Mouse (Mus musculus) limb, embryonic 13.5 days (tissue): ENCODE data around the gene Traf7. TPM values are rescaled to one million over a fixed set of nuclear protein-coding genes. Genes with fewer than 3 reads are reported as not detected.

Experiments
- ATAC-seq: fragments of 200-750 bp; cut with Nextera tagmentation; 2 replicates; pipeline ENCODE4 v1.8.0; 2017; ENCODE audit warnings: low read depth, moderate number of reproducible peaks, moderate TSS enrichment; ENCODE audit not compliant: low FRiP score
- H3K27ac ChIP-seq: fragments of 300-500 bp; sonication (generic); 2 replicates; pipeline ENCODE4 v1.5.1; 2015; ENCODE audit warnings: inconsistent platforms, mild to moderate bottlenecking, moderate library complexity
- H3K27me3 ChIP-seq: fragments of 300-500 bp; sonication (generic); 2 replicates; pipeline ENCODE4 v1.6.1; 2015; ENCODE audit warnings: mild to moderate bottlenecking, inconsistent platforms
- H3K36me3 ChIP-seq: fragments of 300-500 bp; sonication (generic); 2 replicates; pipeline ENCODE4 v1.6.1; 2015; ENCODE audit warnings: inconsistent platforms, mild to moderate bottlenecking, moderate library complexity
- H3K4me1 ChIP-seq: fragments of 300-500 bp; sonication (generic); 2 replicates; pipeline ENCODE4 v1.6.1; 2015; ENCODE audit warnings: inconsistent platforms
- H3K4me2 ChIP-seq: fragments of 300-500 bp; sonication (generic); replicated peaks from 2 replicates; pipeline ENCODE4 v1.6.1; 2015; ENCODE audit warnings: inconsistent platforms, mild to moderate bottlenecking, moderate library complexity
- H3K4me3 ChIP-seq: fragments of 300-500 bp; sonication (generic); 2 replicates; pipeline ENCODE4 v1.5.1; 2015; ENCODE audit warnings: moderate library complexity, mild to moderate bottlenecking, inconsistent platforms
- H3K9ac ChIP-seq: fragments of 300-500 bp; sonication (generic); 2 replicates; pipeline ENCODE4 v1.6.1; 2015; ENCODE audit warnings: mild to moderate bottlenecking, inconsistent platforms
- H3K9me3 ChIP-seq: fragments of 300-500 bp; sonication (generic); 2 replicates; pipeline ENCODE4 v1.6.1; 2016; ENCODE audit warnings: inconsistent platforms
- WGBS: fragments of 180-500 bp; shearing (Covaris S2); methylation state at CpG from one replicate; pipeline ENCODE4 v1.1.7; 2015; 5-methylcytosine and 5-hydroxymethylcytosine counted together
- polyA plus RNA-seq: library from polyadenylated mRNA; unstranded; fragments of >200 nt; fragmentation: Nextera tagmentation; extraction: Ambion mirVana; gene quantifications from 2 replicates; pipeline ENCODE4 v1.2.1, GENCODE M21; 2015

Gene Traf7
- polyA plus RNA-seq, 1 experiment from 2014 or later: 103 TPM

DNA sequence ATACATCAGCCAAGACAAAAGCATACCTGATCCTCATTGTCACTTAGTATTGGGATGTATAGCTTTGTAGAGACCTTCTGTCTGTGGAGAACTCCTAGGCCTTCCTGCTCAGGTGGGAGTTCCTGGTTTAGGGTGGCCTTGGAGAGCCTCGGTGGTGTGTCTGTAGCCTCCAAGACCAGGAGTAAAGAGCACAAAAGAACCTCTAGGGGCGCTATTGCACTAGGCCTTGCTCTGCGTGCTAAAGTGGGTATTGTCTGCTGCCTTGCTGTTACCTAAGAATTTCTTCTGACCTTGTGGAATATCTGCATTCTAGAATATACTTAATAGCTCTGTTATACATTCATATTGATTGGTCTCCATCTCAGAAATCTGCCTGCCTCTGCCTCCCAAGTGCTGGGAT is 12.6 kb upstream of the Traf7 start:
- Histone ChIP-seq H3K27me3 (peaks cover 6% of the 10 kb centered on the region; the same call in 1 of the 2 replicates), H3K27ac (no peak overlapping the region), H3K4me2 (no peak overlapping the region), H3K36me3 (no peaks in the 10 kb centered on the region), H3K9ac (no peak overlapping the region), H3K4me1 (peaks cover 18% of the 10 kb centered on the region), H3K9me3 (no peaks in the 10 kb centered on the region), H3K4me3 (no peak overlapping the region)
- no peak for ATAC-seq
- WGBS: 10% methylated on average over 3 of the region's 3 CpGs

DNA sequence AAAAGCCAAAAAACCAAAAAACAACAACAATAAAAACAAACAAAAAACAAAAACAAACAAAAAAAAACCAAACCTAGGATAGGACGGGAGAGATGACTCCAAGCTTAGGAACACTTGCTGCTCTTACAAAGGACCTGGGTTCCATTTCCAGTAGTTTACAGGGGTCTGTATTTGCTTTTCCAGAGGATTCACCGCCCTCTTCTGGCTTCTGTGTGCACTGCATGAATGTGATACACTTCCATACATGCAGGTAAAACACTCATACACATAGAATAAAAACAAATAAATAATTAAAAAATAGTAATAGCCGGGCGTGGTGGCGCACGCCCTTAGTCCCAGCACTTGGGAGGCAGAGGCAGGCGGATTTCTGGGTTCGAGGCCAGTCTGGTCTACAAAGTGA is 11.2 kb upstream of the Traf7 start:
- WGBS: 67% methylated on average over 8 of the region's 8 CpGs
- Histone ChIP-seq H3K36me3 (no peaks in the 10 kb centered on the region), H3K4me1 (peaks cover 18% of the 10 kb centered on the region), H3K9me3 (no peaks in the 10 kb centered on the region), H3K4me3 (no peak overlapping the region), H3K27ac (no peak overlapping the region), H3K4me2 (no peak overlapping the region), H3K27me3 (no peaks in the 10 kb centered on the region), H3K9ac (no peak overlapping the region)
- no peak for ATAC-seq

DNA sequence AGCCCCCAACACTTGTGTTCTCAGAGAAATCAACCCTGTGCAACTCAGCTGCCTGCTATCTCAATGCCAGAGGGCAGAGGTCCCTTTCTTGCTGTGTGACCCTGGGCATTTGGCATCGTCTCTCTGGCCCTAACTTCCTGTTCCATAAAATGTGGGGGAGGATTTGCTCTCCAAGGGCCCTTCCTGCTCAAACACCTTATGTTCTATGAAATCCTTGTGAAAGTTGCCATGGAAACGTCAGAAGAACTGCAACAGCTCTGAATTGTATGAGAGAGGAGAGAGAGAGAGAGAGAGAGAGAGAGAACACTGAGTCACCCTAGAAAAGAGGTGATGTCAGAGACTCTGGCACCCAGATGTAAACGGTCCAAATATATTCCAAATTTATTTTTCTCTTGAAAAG is 9.8 kb upstream of the Traf7 start:
- Histone ChIP-seq H3K27ac (peak overlapping the region; percentile 67), H3K4me2 (no peak overlapping the region), H3K4me1 (peaks cover 30% of the 10 kb centered on the region), H3K27me3 (no peaks in the 10 kb centered on the region), H3K9ac (peak overlapping the region; percentile 4; the same call in 1 of the 2 replicates), H3K36me3 (no peaks in the 10 kb centered on the region), H3K4me3 (no peak overlapping the region), H3K9me3 (no peaks in the 10 kb centered on the region)
- 33% methylated on average over 3 of the region's 3 CpGs for WGBS
- ATAC-seq: no peak

DNA sequence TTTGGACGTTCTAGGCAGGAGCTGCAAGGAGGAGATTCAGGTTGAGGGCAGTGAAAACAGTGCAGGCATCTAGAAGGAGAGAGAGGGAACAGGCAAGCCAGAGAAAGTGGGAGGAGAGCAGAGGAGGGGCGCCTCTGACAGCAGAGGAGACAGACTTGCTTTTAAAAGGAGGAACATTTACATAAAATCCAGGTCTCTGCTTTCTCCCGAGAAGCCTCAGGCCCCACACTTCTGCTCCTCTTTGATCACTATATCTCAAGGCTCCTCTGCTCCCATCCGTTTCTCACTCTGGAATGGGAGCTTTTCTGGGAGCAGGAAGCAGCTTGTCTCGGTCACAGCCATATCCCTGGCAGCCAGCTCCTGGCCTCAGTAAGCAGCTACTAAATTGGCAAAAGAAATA is 7.6 kb upstream of the Traf7 start:
- Histone ChIP-seq H3K9ac (peak overlapping the region; percentile 13; the same call in 1 of the 2 replicates), H3K27me3 (no peaks in the 10 kb centered on the region), H3K4me2 (no peak overlapping the region), H3K27ac (no peak overlapping the region), H3K4me1 (peaks cover 52% of the 10 kb centered on the region), H3K36me3 (peaks cover 7% of the 10 kb centered on the region), H3K9me3 (no peaks in the 10 kb centered on the region), H3K4me3 (no peak overlapping the region)
- no peak for ATAC-seq
- 38% methylated on average over 5 of the region's 5 CpGs for WGBS

DNA sequence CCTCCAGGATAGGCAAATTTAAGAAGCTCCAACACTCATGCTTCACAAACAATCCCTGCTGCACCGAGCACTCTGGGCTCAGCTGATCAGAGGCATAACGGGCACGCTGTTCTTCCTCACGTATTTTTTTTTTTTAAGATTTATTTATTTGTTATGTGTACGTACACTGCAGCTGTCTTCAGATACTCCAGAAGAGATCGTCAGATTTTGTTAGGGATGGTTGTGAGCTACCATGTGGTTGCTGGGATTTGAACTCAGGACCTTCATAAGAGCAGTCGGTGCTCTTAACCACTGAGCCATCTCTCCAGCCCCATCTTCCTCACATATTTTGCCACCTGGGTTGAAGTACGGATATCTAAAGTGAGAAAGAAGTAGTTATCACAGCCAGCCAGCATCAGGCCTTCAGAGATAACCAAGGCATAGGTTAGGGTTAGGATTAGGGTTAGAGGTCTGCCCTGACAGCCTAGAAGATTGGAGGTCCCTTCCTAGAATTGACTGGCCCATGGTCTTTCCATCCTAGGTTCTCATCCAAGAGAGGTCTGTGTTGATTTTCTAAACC is 6.5 kb upstream of the Traf7 start, which contains the start of gene Rab26:
Gene Rab26, minus strand, starts transcription at position 51 of the 559 bp plus-strand sequence.
- no peaks in the 10 kb centered on the region for H3K27me3 ChIP-seq
- H3K27ac ChIP-seq: no peak within 1 kb of the TSS
- H3K4me2 ChIP-seq: peak within 1 kb of the TSS; percentile 74
- peak within 1 kb of the TSS; percentile 43 for H3K4me3 ChIP-seq
- H3K4me1 ChIP-seq: peaks cover 63% of the 10 kb centered on the region
- peak within 1 kb of the TSS; percentile 67 for H3K9ac ChIP-seq
- ATAC-seq: no peak
- peaks cover 18% of the 10 kb centered on the region for H3K36me3 ChIP-seq
- 93% methylated on average over 8 of the region's 8 CpGs for WGBS
- no peaks in the 10 kb centered on the region for H3K9me3 ChIP-seq

DNA sequence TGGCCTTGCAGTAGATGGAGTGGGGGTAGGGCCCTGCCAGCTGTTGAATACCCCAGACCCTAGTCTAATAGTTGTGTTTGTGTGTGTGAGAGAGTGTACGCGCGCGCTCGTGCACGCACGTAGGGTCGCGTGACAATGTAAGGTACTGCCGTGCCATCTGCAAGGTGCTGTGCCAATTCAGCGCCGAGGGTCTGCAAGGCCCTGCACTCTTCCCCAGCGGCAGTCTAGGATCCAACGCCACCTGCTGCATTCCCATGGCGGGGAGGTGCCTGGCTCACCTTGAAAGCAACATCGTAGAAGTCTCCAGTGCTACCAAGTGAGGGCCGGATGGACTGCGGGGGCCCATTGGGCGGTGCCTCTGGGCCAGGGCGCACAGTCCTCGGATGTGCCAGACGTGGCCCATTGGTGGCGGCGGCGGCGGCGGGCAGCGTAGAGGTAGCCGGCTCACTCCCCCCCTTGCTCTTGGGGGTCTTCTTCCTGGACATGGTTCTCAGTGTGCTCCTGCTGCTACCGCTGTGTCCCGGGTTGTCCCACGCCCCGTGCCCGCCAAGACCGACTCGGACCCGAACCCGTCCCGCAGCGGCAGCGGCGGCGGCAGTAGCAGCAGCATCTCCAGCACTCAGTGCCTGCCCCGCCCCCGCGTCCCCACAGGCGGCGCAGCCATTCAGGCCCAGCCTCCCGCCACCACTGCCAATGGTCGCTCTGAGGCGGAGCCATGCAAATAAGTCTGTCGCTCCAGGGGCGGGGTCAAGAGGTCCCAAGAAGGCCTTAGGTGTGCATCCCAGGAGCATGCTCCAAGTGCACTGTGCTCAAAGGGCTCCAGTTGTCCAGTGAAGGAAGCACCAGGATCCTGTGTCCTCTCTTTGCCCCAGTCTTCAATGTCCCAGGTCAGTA is 5.6 kb upstream of the Traf7 start:
- H3K4me1 ChIP-seq: peaks cover 68% of the 10 kb centered on the region
- H3K4me2 ChIP-seq: peak overlapping the region; percentile 74
- peak overlapping the region; percentile 67 for H3K9ac ChIP-seq
- H3K4me3 ChIP-seq: peak overlapping the region; percentile 43
- no peak overlapping the region for H3K27ac ChIP-seq
- H3K27me3 ChIP-seq: no peaks in the 10 kb centered on the region
- H3K9me3 ChIP-seq: no peaks in the 10 kb centered on the region
- H3K36me3 ChIP-seq: peaks cover 20% of the 10 kb centered on the region
- WGBS: 8% methylated on average over 53 of the region's 53 CpGs
- ATAC-seq: peak; percentile 57

DNA sequence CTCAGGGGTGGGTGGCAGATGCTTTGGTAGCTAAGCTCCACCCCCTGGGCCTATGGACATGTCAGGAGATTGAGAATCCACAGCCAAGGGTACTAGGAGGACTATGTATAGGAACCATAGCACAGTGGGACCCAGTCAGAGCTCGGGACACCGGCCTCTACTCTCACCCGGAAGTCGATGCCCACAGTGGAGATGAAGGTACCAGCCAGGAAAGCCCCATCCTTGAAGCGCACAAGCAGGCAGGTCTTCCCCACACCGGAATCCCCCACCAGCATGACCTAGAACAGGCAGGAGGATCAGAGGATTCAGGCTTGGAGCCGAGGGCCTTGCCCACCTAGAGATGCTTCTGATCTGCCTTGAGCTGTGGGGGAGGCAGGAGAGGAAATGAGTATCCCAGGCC is 4.3 kb upstream of the Traf7 start:
- Histone ChIP-seq H3K4me2 (no peak overlapping the region), H3K27ac (no peak overlapping the region), H3K9ac (peak overlapping the region; percentile 67; the same call in 1 of the 2 replicates), H3K4me1 (peaks cover 57% of the 10 kb centered on the region), H3K9me3 (no peaks in the 10 kb centered on the region), H3K36me3 (peaks cover 20% of the 10 kb centered on the region), H3K4me3 (no peak overlapping the region), H3K27me3 (no peaks in the 10 kb centered on the region)
- WGBS: 70% methylated on average over 7 of the region's 7 CpGs
- ATAC-seq: no peak

DNA sequence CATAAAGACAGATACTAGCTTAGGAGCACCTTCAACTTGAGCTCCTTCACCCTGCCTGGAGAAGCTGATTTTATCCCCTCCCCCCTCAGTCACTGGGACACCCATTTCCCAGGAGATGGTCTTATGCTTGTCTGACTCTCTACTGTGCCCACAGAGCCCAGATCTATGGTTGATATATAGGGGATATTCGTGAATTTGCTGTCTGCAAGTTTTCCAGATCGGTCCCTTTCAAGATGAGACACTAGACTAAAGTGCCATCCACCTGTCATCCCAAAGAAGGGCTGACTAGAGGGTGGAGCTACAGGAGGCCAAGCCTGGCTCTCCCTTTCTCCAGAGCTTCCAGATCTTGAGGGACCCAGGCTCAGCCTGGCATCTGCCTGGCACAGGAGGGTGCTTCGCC is 3.3 kb upstream of the Traf7 start:
- no peak overlapping the region for H3K27ac ChIP-seq

DNA sequence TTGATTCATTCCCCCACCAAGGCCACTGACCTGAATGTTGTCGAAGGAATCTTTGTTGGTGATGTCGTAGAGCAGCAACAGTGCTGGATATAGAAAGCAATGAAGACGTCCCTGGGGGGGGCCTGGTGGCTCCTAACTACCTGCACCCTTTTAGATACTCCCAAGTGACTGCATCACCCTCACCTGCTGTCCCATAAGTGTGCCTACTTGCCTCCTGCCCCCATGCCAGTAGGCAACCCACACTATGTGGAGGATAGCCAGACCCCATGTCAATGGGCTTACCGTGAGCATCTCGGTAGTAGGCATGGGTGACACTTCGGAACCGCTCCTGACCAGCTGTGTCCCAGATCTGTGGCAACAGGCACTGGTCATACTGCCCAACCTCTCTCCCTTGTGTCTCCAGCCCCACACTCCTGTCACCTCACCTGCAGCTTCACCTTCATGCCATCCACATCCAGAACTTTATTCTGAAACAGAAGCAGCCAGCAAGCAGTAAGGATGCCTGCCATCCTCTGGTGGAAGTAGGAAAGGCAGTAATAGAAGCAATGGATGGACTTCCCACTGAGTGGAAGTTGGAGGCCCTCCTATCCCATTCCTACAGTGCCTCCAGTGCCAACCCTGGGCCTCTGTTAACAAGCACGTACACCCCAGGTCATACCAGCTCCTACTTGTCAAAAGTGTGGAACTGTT is 2.8 kb upstream of the Traf7 start:
- Histone ChIP-seq H3K27me3 (no peaks in the 10 kb centered on the region), H3K27ac (no peak overlapping the region), H3K9me3 (no peaks in the 10 kb centered on the region), H3K4me1 (peaks cover 65% of the 10 kb centered on the region), H3K4me3 (peak overlapping the region; percentile 88), H3K9ac (peak overlapping the region; percentile 80), H3K36me3 (peaks cover 20% of the 10 kb centered on the region), H3K4me2 (peak overlapping the region; percentile 79)
- 31% methylated on average over 8 of the region's 8 CpGs for WGBS
- no peak for ATAC-seq

More for the DNA sequence above, 3.3 kb upstream of the Traf7 start:
- no peak overlapping the region for H3K4me3 ChIP-seq
- H3K27me3 ChIP-seq: no peaks in the 10 kb centered on the region
- H3K36me3 ChIP-seq: peaks cover 20% of the 10 kb centered on the region
- 48% methylated on average over 3 of the region's 3 CpGs for WGBS
- H3K4me2 ChIP-seq: peak overlapping the region; percentile 79
- ATAC-seq: no peak
- no peaks in the 10 kb centered on the region for H3K9me3 ChIP-seq
- H3K4me1 ChIP-seq: peaks cover 61% of the 10 kb centered on the region
- peak overlapping the region; percentile 80; the same call in 1 of the 2 replicates for H3K9ac ChIP-seq

DNA sequence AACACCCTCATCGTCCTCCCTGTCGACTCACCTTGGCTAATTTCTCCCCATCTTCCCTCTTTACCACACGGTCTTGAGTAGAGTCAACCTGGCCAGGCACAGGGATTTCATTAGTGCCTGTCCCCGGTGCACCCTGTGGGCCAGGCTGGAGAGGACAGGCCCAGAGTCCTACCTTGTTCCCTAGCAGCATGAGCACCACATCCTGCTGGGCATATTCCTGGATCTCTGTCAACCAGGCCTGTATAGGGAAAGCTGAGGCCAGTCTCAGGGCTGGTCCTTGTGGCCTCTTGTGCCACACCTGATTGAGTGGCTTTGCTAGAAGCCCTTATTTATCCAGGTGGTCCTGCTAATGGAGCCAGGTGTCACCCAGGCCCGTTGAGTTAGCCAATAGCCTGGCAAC is 2.1 kb upstream of the Traf7 start:
- Histone ChIP-seq H3K9ac (peak overlapping the region; percentile 80), H3K27ac (peak overlapping the region; percentile 79), H3K4me1 (peaks cover 71% of the 10 kb centered on the region), H3K4me2 (peak overlapping the region; percentile 79), H3K4me3 (peak overlapping the region; percentile 88), H3K27me3 (no peaks in the 10 kb centered on the region), H3K36me3 (peaks cover 24% of the 10 kb centered on the region), H3K9me3 (no peaks in the 10 kb centered on the region)
- ATAC-seq: no peak
- WGBS: 28% methylated on average over 5 of the region's 5 CpGs

DNA sequence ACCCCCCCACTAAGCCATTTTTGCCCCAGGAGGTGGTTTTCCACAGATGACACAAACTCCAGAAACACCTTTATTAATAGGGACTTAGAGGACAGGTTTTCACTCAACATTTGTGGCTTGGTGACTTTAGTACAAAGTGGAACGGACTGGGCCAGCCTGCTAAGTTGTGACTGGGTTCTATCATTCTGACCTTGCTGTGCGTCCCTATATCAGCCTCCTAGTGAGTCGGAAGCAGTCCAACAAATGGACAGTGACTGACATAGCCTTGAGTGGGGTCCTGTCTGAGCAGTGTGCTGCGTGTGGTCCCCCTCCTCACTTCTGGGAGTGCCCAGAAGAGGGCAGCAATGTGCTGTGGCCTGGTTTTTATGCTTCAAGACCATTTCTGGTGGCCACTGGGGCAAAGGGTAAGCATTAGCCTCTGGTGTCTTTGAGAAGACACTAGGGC is 1.3 kb upstream of the Traf7 start:
- Histone ChIP-seq H3K9ac (peak overlapping the region; percentile 80), H3K4me2 (peak overlapping the region; percentile 79), H3K4me3 (peak overlapping the region; percentile 88), H3K36me3 (peaks cover 24% of the 10 kb centered on the region), H3K4me1 (peaks cover 74% of the 10 kb centered on the region), H3K27me3 (no peaks in the 10 kb centered on the region), H3K9me3 (no peaks in the 10 kb centered on the region), H3K27ac (peak overlapping the region; percentile 79)
- no peak for ATAC-seq
- under 1% methylated on average over 4 of the region's 4 CpGs for WGBS

DNA sequence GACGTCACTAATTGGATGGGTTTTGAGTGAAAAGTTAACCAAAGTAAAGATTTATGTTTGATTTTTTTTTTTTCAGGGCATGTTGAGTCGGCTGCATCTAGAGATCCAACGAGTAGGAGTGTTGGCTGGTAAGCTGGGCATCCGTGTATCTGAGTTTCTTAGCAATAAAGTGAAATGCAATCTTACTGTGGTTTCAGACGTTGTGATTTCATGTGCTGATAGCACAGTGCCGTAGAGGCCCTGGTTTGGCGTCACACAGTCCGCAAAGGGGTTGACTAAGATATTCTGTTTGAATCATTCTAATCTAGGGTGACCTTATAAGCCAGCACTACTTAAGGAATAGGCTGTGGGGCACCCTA is 801 bp upstream of the Traf7 start:
- H3K4me2 ChIP-seq: peak overlapping the region; percentile 79
- WGBS: under 1% methylated on average over 8 of the region's 8 CpGs
- peaks cover 72% of the 10 kb centered on the region for H3K4me1 ChIP-seq

More for the DNA sequence above, 801 bp upstream of the Traf7 start:
- ATAC-seq: no peak
- H3K9ac ChIP-seq: peak overlapping the region; percentile 80
- H3K9me3 ChIP-seq: no peaks in the 10 kb centered on the region
- H3K36me3 ChIP-seq: peaks cover 24% of the 10 kb centered on the region
- H3K27me3 ChIP-seq: no peaks in the 10 kb centered on the region
- peak overlapping the region; percentile 79 for H3K27ac ChIP-seq
- H3K4me3 ChIP-seq: peak overlapping the region; percentile 88
